Mouse (Mus musculus) skeletal muscle tissue, postnatal 0 days (tissue): Measurements from ENCODE around the gene Mfsd10. TPM values are rescaled to one million over a fixed set of nuclear protein-coding genes. Genes with fewer than 3 reads are reported as not detected.

ENCODE experiments used
- polyA plus RNA-seq: library from polyadenylated mRNA; unstranded; fragments of >200 nt; fragmentation: Nextera tagmentation; extraction: Ambion mirVana; gene quantifications from 2 replicates; pipeline ENCODE4 v1.2.1, GENCODE M21; 2015

The Mfsd10 gene
- 38.5 and 52.6 TPM in 2 replicates for polyA plus RNA-seq

GRCm38 (mm10) chr5:34636481-34637287, at the start of gene Mfsd10:
TSS of gene Mfsd10 (minus strand) at chr5:34637212.

DNA sequence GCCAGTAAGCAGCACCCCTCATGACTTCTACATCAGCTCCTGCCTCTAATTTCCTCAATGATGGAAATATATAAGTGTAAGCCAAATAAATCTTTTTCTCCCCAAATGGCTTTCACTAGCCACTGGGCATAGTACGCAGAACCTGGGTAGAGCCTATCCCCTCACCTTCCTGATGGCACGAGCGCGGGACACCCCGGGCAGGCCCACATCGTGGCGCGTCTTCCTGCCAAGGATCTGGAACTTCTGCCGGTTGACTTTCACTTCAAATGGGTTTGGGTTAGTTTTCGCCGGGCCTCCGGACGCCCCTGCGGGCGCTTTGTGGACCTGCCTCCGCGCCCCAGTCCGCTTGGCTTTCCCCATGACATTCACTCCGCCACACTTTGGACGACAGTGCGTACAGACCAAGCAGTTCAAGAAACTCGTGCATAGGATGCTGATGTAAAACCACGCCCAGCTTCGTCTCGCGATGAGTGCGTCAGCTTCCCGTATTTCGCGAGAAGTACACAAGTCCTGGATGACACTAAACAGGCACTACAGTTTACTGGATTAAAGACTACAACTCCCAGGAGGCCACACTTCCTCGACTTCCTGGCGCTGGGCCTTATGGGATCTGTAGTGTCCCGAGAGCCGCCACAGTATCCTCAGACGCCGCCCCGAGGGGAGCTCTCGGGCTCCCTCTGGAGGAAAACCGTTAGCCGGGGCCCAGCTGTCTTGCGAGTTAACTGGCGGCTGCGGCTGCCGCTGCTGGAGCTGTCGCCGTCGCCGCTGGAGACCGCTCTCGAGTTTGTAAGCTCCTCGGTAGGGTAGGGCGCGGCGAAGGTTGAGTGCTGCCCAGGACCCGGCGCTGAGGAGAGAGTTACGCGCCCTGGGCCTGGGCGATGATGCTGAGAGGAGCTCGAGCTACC, 22.9 kb upstream of the Mfsd10 start, which contains the start of the genes Nop14 and Grk4:
Nop14 (minus strand) TSS at position 463 of the 905 bp plus-strand sequence.
Grk4 (plus strand) TSS at position 694 of the 905 bp plus-strand sequence.

Other genes with a start within 250 kb of the Mfsd10 start
- gene Tnip2, start 123.2 kb downstream of the Mfsd10 start, polyA plus RNA-seq, result 9.3 and 10.3 TPM in 2 replicates
- gene Sh3bp2, start 111.4 kb downstream of the Mfsd10 start, polyA plus RNA-seq, result 3.5 and 4.2 TPM in 2 replicates
- 80.9 and 86.0 TPM in 2 replicates for gene Add1, start 63.5 kb downstream of the Mfsd10 start, polyA plus RNA-seq
- gene Nop14, start 22.9 kb upstream of the Mfsd10 start, polyA plus RNA-seq, result 11.4 and 12.3 TPM in 2 replicates
- gene Grk4, start 23.2 kb upstream of the Mfsd10 start, polyA plus RNA-seq, result 1.5 and 2.8 TPM in 2 replicates
- gene Htt, start 124.5 kb upstream of the Mfsd10 start, polyA plus RNA-seq, result 2.6 and 2.9 TPM in 2 replicates